Mouse (Mus musculus): ENCODE results near the gene Kif18b.

DNA sequence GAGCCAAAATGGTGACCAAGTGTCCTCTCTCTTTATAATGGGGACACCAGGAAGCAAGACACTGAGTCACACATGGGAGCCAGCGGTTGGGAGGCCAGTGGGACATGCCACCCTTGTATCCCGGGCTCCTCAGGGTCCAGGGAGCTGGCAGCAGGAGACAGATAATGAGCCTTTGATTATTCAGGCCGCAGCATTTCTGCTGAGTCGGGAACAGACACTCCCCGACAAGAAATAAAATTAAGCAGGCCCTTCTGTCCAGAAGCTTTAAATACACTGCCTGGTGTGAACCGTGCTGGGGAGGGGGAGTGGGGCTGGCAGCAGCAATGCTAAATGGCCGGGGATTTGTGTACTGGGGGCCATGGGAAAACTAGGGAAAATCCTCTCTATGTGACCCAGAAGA lies 13.5 kb downstream of the Kif18b start:
- TF ChIP-seq POLR2A (IDR thresholded peaks at IDR 0.05; ENCODE audit: borderline replicate concordance, insufficient read depth, low read length) (no peak), CTCF (IDR thresholded peaks at IDR 0.05; ENCODE audit: borderline replicate concordance, insufficient read depth, low read depth, low read length) (no peak)
